Mouse (Mus musculus) olfactory bulb, adult 2 months (tissue): ENCODE measurements at regions not wholly inside any gene's neighbourhood (a gene's known extent, or its start where the extent isn't known, plus 50 kb on each side); places are given as distances from the start of the nearest gene placed in this dataset.

Experiments used
- H3K27ac ChIP-seq: fragments of 200-500 bp; 2 replicates; pipeline ENCODE4 v1.5.1; 2012; ENCODE audit warnings: low read depth, low read length; ENCODE audit not compliant: insufficient read depth
- H3K4me1 ChIP-seq: fragments of 200-500 bp; 2 replicates; pipeline ENCODE4 v1.6.1; 2012; ENCODE audit warnings: low read length; ENCODE audit not compliant: control insufficient read depth, insufficient read depth
- H3K4me3 ChIP-seq: fragments of 200-500 bp; 2 replicates; pipeline ENCODE4 v1.5.1; 2012; ENCODE audit warnings: mild to moderate bottlenecking, low read depth, low read length, moderate library complexity; ENCODE audit not compliant: insufficient read depth
- CTCF ChIP-seq: fragments of 200-500 bp; IDR thresholded peaks from 2 replicates; pipeline ENCODE4 v1.5.1; 2012; ENCODE audit warnings: low read depth, mild to moderate bottlenecking, low read length, moderate library complexity; ENCODE audit not compliant: insufficient read depth
- POLR2A ChIP-seq: fragments of 200-500 bp; IDR thresholded peaks from 2 replicates; pipeline ENCODE4 v1.6.1; 2012; ENCODE audit warnings: mild to moderate bottlenecking, low read depth, low read length, moderate library complexity; ENCODE audit not compliant: insufficient read depth
- WGBS: fragments of 180-500 bp; shearing (Covaris S2); methylation state at CpG from one replicate; pipeline ENCODE4 v1.1.7; 2018; 5-methylcytosine and 5-hydroxymethylcytosine counted together

DNA sequence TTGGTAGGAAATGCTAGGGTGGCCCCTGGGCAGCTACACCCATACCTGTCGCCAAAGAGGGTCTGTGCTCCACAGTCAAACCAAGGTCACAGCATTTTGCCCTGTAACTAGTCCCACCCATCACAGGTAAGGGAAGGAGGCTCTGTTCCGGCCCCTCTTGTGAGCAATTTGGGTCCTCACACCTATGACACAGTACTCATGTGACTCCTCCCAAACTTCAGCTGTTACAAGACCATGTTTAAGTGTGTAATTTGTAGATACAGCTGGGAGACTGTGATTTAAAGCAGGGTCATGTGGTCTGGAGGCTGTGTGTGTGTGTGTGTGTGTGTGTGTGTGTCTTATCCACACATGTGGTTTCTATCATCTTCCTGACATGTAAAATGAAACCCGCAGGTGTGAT lies 306.3 kb upstream of the Atp5g3 start:
- H3K4me1 ChIP-seq: no peaks in the 10 kb centered on the region
- no peak for TF ChIP-seq POLR2A
- no peak for TF ChIP-seq CTCF
- H3K27ac ChIP-seq: no peak overlapping the region
- H3K4me3 ChIP-seq: no peak overlapping the region
- WGBS: 94% methylated on average over 3 of the region's 3 CpGs

DNA sequence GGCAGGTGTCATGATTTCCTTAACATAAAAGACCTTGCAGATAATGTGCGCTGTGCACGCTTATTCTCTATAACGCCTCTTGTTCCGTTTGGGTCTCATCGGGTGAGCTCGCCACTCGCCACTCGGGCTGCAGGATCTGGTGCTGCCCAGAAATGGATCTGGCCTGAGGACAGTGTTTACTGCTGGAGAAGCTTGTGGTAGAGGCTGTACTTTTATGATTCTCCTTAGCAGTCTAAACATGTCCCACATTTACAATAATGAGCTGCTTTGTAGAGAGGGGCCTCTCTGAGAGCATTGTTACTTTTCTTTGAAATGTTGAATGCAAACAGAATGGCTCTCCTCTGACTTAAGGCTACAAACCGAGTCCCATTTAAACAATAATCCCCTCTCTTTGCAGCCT lies 299.1 kb upstream of the Atp5g3 start:
- Histone ChIP-seq H3K4me1 (no peaks in the 10 kb centered on the region), H3K4me3 (no peak overlapping the region), H3K27ac (no peak overlapping the region)
- 61% methylated on average over 9 of the region's 9 CpGs for WGBS
- TF ChIP-seq POLR2A: no peak
- no peak for TF ChIP-seq CTCF

DNA sequence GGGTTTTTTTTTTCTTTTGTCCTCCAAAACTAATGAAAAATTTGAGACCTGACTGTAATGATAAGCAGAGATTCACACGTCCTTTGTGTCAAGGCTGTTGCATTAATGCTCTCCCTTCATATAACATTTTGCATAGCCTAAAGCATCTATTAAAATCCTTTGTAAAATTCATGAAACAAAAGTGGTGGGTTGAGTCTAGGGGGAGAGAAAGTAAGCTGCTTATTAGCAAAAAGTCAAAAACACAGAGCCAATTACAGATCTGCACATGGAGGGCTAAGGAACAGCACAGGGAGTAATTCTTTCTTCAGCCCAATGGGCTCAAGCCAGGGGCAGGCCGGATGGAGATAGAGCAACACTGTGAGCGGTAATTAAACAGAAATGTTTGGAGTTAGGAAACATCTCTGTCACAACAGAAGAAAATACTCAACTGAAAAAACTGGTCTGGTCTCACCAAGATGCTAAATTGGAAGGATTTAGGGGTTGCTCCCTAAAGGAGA lies 298.3 kb upstream of the Atp5g3 start:
- Histone ChIP-seq H3K27ac (no peak overlapping the region), H3K4me1 (no peaks in the 10 kb centered on the region), H3K4me3 (no peak overlapping the region)
- 52% methylated on average over 3 of the region's 3 CpGs for WGBS
- TF ChIP-seq CTCF: no peak

DNA sequence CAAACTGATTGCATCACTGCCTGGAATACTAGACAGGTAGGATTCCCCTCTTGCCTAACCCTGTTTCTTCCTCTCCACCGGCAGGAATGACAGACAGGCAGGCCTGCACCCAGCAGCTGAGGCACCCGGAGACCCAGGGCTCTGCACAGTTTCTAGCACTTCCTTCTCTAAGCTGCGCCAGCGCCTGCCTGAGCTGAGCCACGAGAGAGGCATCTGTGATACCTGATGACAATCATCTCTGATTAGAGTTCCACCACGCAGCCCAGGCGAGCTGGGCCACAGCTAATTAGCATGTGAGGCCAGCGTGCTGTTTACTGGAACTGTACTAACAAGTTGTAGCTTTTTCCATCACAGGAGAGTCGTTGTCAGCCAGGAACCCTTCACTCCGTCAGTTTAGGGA lies 296.3 kb upstream of the Atp5g3 start:
- no peak overlapping the region for H3K27ac ChIP-seq
- H3K4me1 ChIP-seq: no peaks in the 10 kb centered on the region
- TF ChIP-seq CTCF (no peak), POLR2A (no peak)
- no peak overlapping the region for H3K4me3 ChIP-seq
- 71% methylated on average over 10 of the region's 10 CpGs for WGBS

DNA sequence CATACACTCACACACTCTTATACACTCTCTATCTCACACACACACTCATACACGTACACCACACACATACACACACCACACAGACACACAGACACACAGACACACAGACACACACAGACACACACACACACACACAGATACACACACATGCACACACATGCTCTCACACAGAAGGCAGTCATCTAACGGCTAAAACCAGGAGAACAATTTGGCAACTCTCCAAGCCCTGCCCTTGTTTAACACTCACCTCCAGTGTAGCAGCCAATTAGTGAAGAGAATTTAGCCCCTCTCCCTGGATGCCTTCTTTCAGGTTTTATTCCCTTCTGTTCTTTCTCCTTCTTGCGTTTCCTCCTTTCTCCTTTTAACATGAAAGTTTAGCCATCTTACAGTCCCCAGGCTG lies 291.6 kb upstream of the Atp5g3 start:
- TF ChIP-seq CTCF (no peak), POLR2A (no peak)
- H3K4me1 ChIP-seq: no peaks in the 10 kb centered on the region
- no peak overlapping the region for H3K4me3 ChIP-seq
- 78% methylated on average over 3 of the region's 3 CpGs for WGBS
- H3K27ac ChIP-seq: no peak overlapping the region

DNA sequence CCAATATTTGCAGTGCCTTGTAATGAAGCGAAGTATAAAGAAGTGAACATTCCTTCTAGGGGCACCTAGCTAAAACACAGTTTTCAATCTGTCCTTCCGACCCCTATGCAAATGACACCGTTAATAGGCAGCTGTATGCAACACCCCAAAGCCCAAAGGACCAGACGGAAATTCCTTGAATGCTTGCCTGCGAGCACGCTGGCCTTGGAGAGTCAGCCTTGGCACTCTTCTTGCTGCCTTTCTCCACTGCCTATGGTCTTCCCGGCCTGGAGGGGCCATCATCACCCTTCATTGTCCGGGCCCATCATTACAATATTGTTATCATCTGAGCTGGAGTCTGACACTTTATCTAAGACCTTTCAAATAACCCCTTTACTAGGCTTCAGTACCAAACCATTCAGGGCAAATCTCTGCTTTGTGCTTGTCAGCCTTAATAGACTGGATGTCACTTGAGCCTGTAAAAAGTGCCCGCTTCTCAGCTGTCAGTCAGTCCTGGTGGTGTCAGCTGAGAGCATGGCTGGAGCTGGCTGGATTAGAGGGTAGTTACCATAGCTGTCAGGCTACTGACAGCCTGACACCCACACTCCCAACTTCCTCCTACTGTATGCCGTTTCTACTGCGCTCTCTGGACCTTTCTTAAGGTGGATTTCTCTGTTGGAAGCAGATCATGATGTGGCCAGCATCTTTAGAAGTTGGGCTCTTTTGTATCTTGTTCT lies 290.6 kb upstream of the Atp5g3 start:
- no peak for TF ChIP-seq POLR2A
- TF ChIP-seq CTCF: no peak
- Histone ChIP-seq H3K4me1 (no peaks in the 10 kb centered on the region), H3K27ac (no peak overlapping the region), H3K4me3 (no peak overlapping the region)
- WGBS: 55% methylated on average over 11 of the region's 11 CpGs

DNA sequence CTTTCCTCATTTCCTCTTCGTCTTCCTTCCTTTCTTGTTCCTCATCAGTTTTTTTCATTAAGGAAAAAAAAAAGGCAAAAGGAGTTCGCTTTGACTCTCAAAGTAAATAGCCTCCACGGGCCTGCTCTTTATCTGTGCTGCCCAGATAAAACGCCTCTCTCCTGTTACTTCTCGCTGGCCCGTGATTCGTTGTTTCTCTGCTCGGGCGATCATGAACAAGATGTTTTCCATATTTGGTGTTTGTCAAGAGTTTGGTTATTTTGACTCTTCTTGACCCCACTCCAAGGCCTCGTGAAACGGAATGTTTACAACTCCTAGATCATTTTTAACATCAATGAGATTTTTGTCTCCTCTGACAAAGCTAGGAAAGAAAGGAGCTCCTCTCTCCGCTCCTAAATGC lies 288.4 kb upstream of the Atp5g3 start:
- WGBS: 74% methylated on average over 12 of the region's 12 CpGs
- Histone ChIP-seq H3K4me1 (no peaks in the 10 kb centered on the region), H3K4me3 (no peak overlapping the region), H3K27ac (no peak overlapping the region)
- no peak for TF ChIP-seq POLR2A

DNA sequence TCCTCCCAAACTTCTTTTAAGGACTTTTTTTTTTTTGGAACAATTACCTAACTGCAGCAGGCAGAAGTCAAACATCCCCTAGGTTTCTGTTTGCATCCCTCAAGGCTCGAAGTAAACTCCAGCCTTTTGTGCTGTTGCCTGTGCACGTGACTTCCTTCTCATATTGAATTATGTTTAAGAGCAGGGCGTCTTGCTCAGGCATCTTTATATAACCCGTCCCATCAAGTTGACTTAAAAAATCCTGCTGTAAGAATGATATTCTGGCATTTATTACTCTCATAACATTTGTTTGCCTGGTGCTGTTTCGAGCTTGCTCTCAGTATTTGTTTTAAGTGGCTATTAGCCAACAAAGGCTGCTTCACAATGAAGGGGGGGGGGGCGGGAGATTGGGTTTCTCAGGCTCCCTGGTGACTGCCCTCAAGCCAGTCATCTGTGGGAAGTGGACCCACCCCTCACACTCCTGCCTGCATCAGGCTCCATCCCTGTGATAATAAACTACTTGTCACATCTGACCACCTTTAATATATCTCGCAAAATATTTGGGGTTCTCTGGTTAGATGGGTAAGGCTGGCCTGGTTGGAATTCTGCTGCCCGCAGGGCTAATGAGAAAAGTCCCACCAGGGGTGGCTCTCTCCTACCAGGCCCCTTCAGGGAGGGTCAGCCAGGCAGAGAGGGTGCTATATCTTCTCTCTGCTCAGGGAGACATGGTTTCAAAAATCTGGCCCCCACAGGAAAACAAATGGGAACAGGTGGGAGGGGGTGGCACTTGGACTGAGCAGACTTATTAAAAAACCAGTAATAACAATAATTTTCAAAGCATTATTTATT lies 277.1 kb upstream of the Atp5g3 start:
- TF ChIP-seq POLR2A: no peak
- TF ChIP-seq CTCF: no peak
- Histone ChIP-seq H3K4me3 (no peak overlapping the region), H3K27ac (no peak overlapping the region), H3K4me1 (no peaks in the 10 kb centered on the region)
- 45% methylated on average over 8 of the region's 8 CpGs for WGBS

DNA sequence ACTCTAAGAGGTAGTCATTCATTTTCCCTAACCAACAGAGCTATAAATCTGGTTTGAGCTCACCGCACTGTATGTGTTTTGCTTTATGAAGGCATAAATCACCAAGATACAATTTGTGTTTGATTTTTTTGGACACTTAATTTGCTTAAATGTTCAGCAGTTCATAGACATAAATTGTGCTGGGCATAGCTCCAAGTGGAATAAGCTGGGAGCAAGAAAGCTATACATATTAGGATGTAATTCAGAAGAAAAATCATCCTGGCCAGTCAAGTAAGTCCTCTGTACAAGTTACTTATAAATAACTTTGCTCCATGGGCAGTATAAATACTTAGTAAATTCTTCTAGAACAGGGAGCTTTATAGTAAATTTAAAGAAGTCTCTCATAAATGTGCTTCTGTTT lies 267.0 kb upstream of the Atp5g3 start:
- no peak overlapping the region for H3K27ac ChIP-seq
- WGBS: 96% methylated on average over 1 of the region's 1 CpGs
- TF ChIP-seq POLR2A (no peak), CTCF (no peak)
- H3K4me1 ChIP-seq: no peaks in the 10 kb centered on the region
- H3K4me3 ChIP-seq: no peak overlapping the region
